Mouse (Mus musculus): ENCODE results near the gene Spon1. TPM values are rescaled to one million over a fixed set of nuclear protein-coding genes. Genes with fewer than 3 reads are reported as not detected.

Spon1 gene
- 73.1 and 75.6 TPM in 2 replicates for polyA plus RNA-seq (2016; fragmentation: Nextera tagmentation; extraction: Ambion mirVana)

- peak within 1 kb of the TSS; percentile 71 for H3K4me3 ChIP-seq
- under 1% methylated on average over 56 of the region's 56 CpGs for WGBS
- H3K27ac ChIP-seq (replicated peaks), result peak within 1 kb of the TSS; percentile 88
- peaks cover 8% of the 10 kb centered on the region; the same call in 1 of the 2 replicates for H3K9me3 ChIP-seq (replicated peaks)
- 0 out of 2 replicates have a peak, but pooled peaks cover under 1% of the 10 kb centered on the region for H3K36me3 ChIP-seq
- peaks cover 56% of the 10 kb centered on the region for H3K4me1 ChIP-seq
- DNase-seq (ENCODE audit: low spot score), result peak; percentile 80
- peaks cover 52% of the 10 kb centered on the region for H3K27me3 ChIP-seq (ENCODE audit: low read depth, poor library complexity, severe bottlenecking)
Observed at GRCm38 (mm10) chr7:113765667-113766497, at the start of gene Spon1. Spon1 (plus strand) TSS chr7:113765998.

GRCm38 (mm10) chr7:113721994-113722393, 43.8 kb upstream of the Spon1 start:
- no peak for DNase-seq (ENCODE audit: low spot score)
- Histone ChIP-seq H3K27me3 (ENCODE audit: low read depth, poor library complexity, severe bottlenecking) (no peaks in the 10 kb centered on the region), H3K27ac (replicated peaks) (no peak overlapping the region), H3K36me3 (no peaks in the 10 kb centered on the region), H3K4me3 (no peak overlapping the region), H3K9me3 (replicated peaks) (no peaks in the 10 kb centered on the region), H3K4me1 (no peaks in the 10 kb centered on the region)
- WGBS, result 74% methylated on average over 2 of the region's 2 CpGs

- Histone ChIP-seq H3K9me3 (replicated peaks) (no peaks in the 10 kb centered on the region), H3K36me3 (no peaks in the 10 kb centered on the region), H3K4me1 (no peaks in the 10 kb centered on the region), H3K4me3 (no peak overlapping the region), H3K27ac (replicated peaks) (no peak overlapping the region), H3K27me3 (ENCODE audit: low read depth, poor library complexity, severe bottlenecking) (no peaks in the 10 kb centered on the region)
- no peak for DNase-seq (ENCODE audit: low spot score)
- 82% methylated on average over 3 of the region's 3 CpGs for WGBS
Observed at GRCm38 (mm10) chr7:113723905-113724304, 41.9 kb upstream of the Spon1 start.

GRCm38 (mm10) chr7:113727999-113728713, 37.6 kb upstream of the Spon1 start:
- Histone ChIP-seq H3K4me3 (no peak overlapping the region), H3K9me3 (replicated peaks) (no peaks in the 10 kb centered on the region), H3K36me3 (no peaks in the 10 kb centered on the region), H3K27ac (replicated peaks) (no peak overlapping the region), H3K27me3 (ENCODE audit: low read depth, poor library complexity, severe bottlenecking) (no peaks in the 10 kb centered on the region), H3K4me1 (no peaks in the 10 kb centered on the region)
- DNase-seq (ENCODE audit: low spot score), result no peak
- 78% methylated on average over 8 of the region's 8 CpGs for WGBS

GRCm38 (mm10) chr7:113728926-113729325, 36.9 kb upstream of the Spon1 start:
- Histone ChIP-seq H3K27me3 (ENCODE audit: low read depth, poor library complexity, severe bottlenecking) (no peaks in the 10 kb centered on the region), H3K36me3 (no peaks in the 10 kb centered on the region), H3K27ac (replicated peaks) (no peak overlapping the region), H3K4me3 (no peak overlapping the region), H3K9me3 (replicated peaks) (no peaks in the 10 kb centered on the region), H3K4me1 (no peaks in the 10 kb centered on the region)
- no peak for DNase-seq (ENCODE audit: low spot score)
- 68% methylated on average over 2 of the region's 2 CpGs for WGBS

- no peak overlapping the region for H3K27ac ChIP-seq (replicated peaks)
- no peak for DNase-seq (ENCODE audit: low spot score)
- H3K36me3 ChIP-seq, result no peaks in the 10 kb centered on the region
- no peaks in the 10 kb centered on the region for H3K4me1 ChIP-seq
- H3K27me3 ChIP-seq (ENCODE audit: low read depth, poor library complexity, severe bottlenecking), result no peaks in the 10 kb centered on the region
- 93% methylated on average over 8 of the region's 8 CpGs for WGBS
- H3K4me3 ChIP-seq, result no peak overlapping the region
- no peaks in the 10 kb centered on the region for H3K9me3 ChIP-seq (replicated peaks)
Observed at GRCm38 (mm10) chr7:113730406-113731247, 35.2 kb upstream of the Spon1 start.

- Histone ChIP-seq H3K4me3 (no peak overlapping the region), H3K9me3 (replicated peaks) (0 out of 2 replicates have a peak, but pooled peaks cover 2% of the 10 kb centered on the region), H3K27ac (replicated peaks) (no peak overlapping the region), H3K27me3 (ENCODE audit: low read depth, poor library complexity, severe bottlenecking) (no peaks in the 10 kb centered on the region), H3K4me1 (peaks cover 13% of the 10 kb centered on the region), H3K36me3 (no peaks in the 10 kb centered on the region)
- DNase-seq (ENCODE audit: low spot score), result no peak
- 93% methylated on average over 9 of the region's 9 CpGs for WGBS
Observed at GRCm38 (mm10) chr7:113737790-113738362, 27.9 kb upstream of the Spon1 start.

GRCm38 (mm10) chr7:113739181-113739580, 26.6 kb upstream of the Spon1 start:
- no peak for DNase-seq (ENCODE audit: low spot score)
- Histone ChIP-seq H3K4me3 (no peak overlapping the region), H3K4me1 (peaks cover 22% of the 10 kb centered on the region), H3K9me3 (replicated peaks) (0 out of 2 replicates have a peak, but pooled peaks cover 2% of the 10 kb centered on the region), H3K36me3 (no peaks in the 10 kb centered on the region), H3K27me3 (ENCODE audit: low read depth, poor library complexity, severe bottlenecking) (no peaks in the 10 kb centered on the region), H3K27ac (replicated peaks) (no peak overlapping the region)
- WGBS, result 83% methylated on average over 7 of the region's 7 CpGs

- no peaks in the 10 kb centered on the region for H3K27me3 ChIP-seq (ENCODE audit: low read depth, poor library complexity, severe bottlenecking)
- 0 out of 2 replicates have a peak, but pooled peaks cover 2% of the 10 kb centered on the region for H3K9me3 ChIP-seq (replicated peaks)
- 85% methylated on average over 4 of the region's 4 CpGs for WGBS
- peaks cover 23% of the 10 kb centered on the region for H3K4me1 ChIP-seq
- no peak overlapping the region for H3K4me3 ChIP-seq
- DNase-seq (ENCODE audit: low spot score), result no peak
- no peak overlapping the region for H3K27ac ChIP-seq (replicated peaks)
- H3K36me3 ChIP-seq, result no peaks in the 10 kb centered on the region
Observed at GRCm38 (mm10) chr7:113742644-113743043, 23.2 kb upstream of the Spon1 start.

- no peak for DNase-seq (ENCODE audit: low spot score)
- H3K27ac ChIP-seq (replicated peaks), result peak overlapping the region; percentile 46; the same call in 1 of the 2 replicates
- no peak overlapping the region for H3K4me3 ChIP-seq
- H3K27me3 ChIP-seq (ENCODE audit: low read depth, poor library complexity, severe bottlenecking), result no peaks in the 10 kb centered on the region
- H3K9me3 ChIP-seq (replicated peaks), result 0 out of 2 replicates have a peak, but pooled peaks cover 2% of the 10 kb centered on the region
- H3K36me3 ChIP-seq, result no peaks in the 10 kb centered on the region
- WGBS, result 45% methylated on average over 5 of the region's 5 CpGs
- peaks cover 23% of the 10 kb centered on the region for H3K4me1 ChIP-seq
Observed at GRCm38 (mm10) chr7:113743982-113744381, 21.8 kb upstream of the Spon1 start.

GRCm38 (mm10) chr7:113756616-113757015, 9.2 kb upstream of the Spon1 start:
- Histone ChIP-seq H3K4me3 (no peak overlapping the region), H3K9me3 (replicated peaks) (no peaks in the 10 kb centered on the region), H3K36me3 (no peaks in the 10 kb centered on the region), H3K4me1 (no peaks in the 10 kb centered on the region), H3K27ac (replicated peaks) (no peak overlapping the region), H3K27me3 (ENCODE audit: low read depth, poor library complexity, severe bottlenecking) (peaks cover 14% of the 10 kb centered on the region)
- no peak for DNase-seq (ENCODE audit: low spot score)
- WGBS, result 91% methylated on average over 2 of the region's 2 CpGs

- no peak overlapping the region for H3K4me3 ChIP-seq
- WGBS, result 7% methylated on average over 1 of the region's 1 CpGs
- H3K9me3 ChIP-seq (replicated peaks), result peaks cover 8% of the 10 kb centered on the region; the same call in 1 of the 2 replicates
Observed at GRCm38 (mm10) chr7:113759212-113759611, 6.6 kb upstream of the Spon1 start.

More at GRCm38 (mm10) chr7:113759212-113759611, 6.6 kb upstream of the Spon1 start:
- peak; percentile 46 for DNase-seq (ENCODE audit: low spot score)
- H3K4me1 ChIP-seq, result no peaks in the 10 kb centered on the region
- H3K27me3 ChIP-seq (ENCODE audit: low read depth, poor library complexity, severe bottlenecking), result peaks cover 14% of the 10 kb centered on the region
- H3K27ac ChIP-seq (replicated peaks), result no peak overlapping the region
- H3K36me3 ChIP-seq, result no peaks in the 10 kb centered on the region
